Mouse (Mus musculus) kidney, postnatal 0 days (tissue): ENCODE measurements around the gene Xpo6. TPM values are rescaled to one million over a fixed set of nuclear protein-coding genes. Genes with fewer than 3 reads are reported as not detected.

ENCODE experiments used
- ATAC-seq: fragments of 200-750 bp; cut with Nextera tagmentation; replicated peaks from 2 replicates; pipeline ENCODE4 v1.8.0; 2017; ENCODE audit warnings: low read depth, moderate number of reproducible peaks, moderate TSS enrichment, moderate library complexity; ENCODE audit not compliant: low FRiP score
- DNase-seq: peaks from one replicate; pipeline ENCODE4 v3.0.0-alpha.2; 2016; ENCODE audit warnings: low spot score
- H3K27ac ChIP-seq: fragments of 300-500 bp; sonication (generic); 2 replicates; pipeline ENCODE4 v1.5.1; 2014; ENCODE audit warnings: mild to moderate bottlenecking
- H3K27me3 ChIP-seq: fragments of 300-500 bp; sonication (generic); 2 replicates; pipeline ENCODE4 v1.6.1; 2014; ENCODE audit warnings: low read length, mixed read lengths; ENCODE audit not compliant: insufficient read depth
- H3K36me3 ChIP-seq: fragments of 300-500 bp; sonication (generic); 2 replicates; pipeline ENCODE4 v1.6.1; 2014; ENCODE audit warnings: low read length, mixed read lengths; ENCODE audit not compliant: insufficient read depth
- H3K4me1 ChIP-seq: fragments of 300-500 bp; sonication (generic); replicated peaks from 2 replicates; pipeline ENCODE4 v1.6.1; 2014; ENCODE audit warnings: antibody characterized with exemption, low read length, mixed read lengths; ENCODE audit not compliant: insufficient read depth
- H3K4me2 ChIP-seq: fragments of 300-500 bp; sonication (generic); 2 replicates; pipeline ENCODE4 v1.6.1; 2014; ENCODE audit warnings: mild to moderate bottlenecking, low read length, moderate library complexity, mixed read lengths
- H3K4me3 ChIP-seq: fragments of 300-500 bp; sonication (generic); replicated peaks from 2 replicates; pipeline ENCODE4 v1.5.1; 2014; ENCODE audit warnings: low read depth, low read length
- H3K9ac ChIP-seq: fragments of 300-500 bp; sonication (generic); 2 replicates; pipeline ENCODE4 v1.6.1; 2014; ENCODE audit warnings: low read depth, low read length
- H3K9me3 ChIP-seq: fragments of 300-500 bp; sonication (generic); replicated peaks from 2 replicates; pipeline ENCODE4 v1.6.1; 2016; ENCODE audit warnings: low read length, inconsistent platforms, mixed read lengths
- CTCF ChIP-seq: IDR thresholded peaks from 2 replicates; pipeline ENCODE4 v1.5.1; 2016; ENCODE audit warnings: antibody characterized with exemption, low read depth, mild to moderate bottlenecking, moderate library complexity
- WGBS: fragments of 180-500 bp; shearing (Covaris S2); extraction: QIAGEN DNeasy Blood & Tissue Kit; methylation state at CpG from one replicate; pipeline ENCODE4 v1.1.7; 2014; 5-methylcytosine and 5-hydroxymethylcytosine counted together
- polyA plus RNA-seq: library from polyadenylated mRNA; unstranded; fragments of >200 nt; fragmentation: Nextera tagmentation; extraction: Ambion mirVana; gene quantifications from 2 replicates; pipeline ENCODE4 v1.2.1, GENCODE M21; 2015

The Xpo6 gene
- polyA plus RNA-seq, 1 experiment from 2014 or later = 31.5 TPM

- H3K27me3 ChIP-seq = no peaks in the 10 kb centered on the region
- H3K4me1 ChIP-seq = no peaks in the 10 kb centered on the region
- DNase-seq (no peak), ATAC-seq (no peak)
- H3K4me2 ChIP-seq = no peak overlapping the region
- H3K9me3 ChIP-seq = no peaks in the 10 kb centered on the region
- H3K4me3 ChIP-seq = no peak overlapping the region
- H3K9ac ChIP-seq = no peak overlapping the region
- no peaks in the 10 kb centered on the region for H3K36me3 ChIP-seq
- WGBS = 25% methylated on average over 5 of the region's 5 CpGs
- no peak overlapping the region for H3K27ac ChIP-seq
- TF ChIP-seq CTCF = no peak
These were observed 25.8 kb upstream of the Xpo6 start for GRCm38 (mm10) chr7:126226136-126226535.

GRCm38 (mm10) chr7:126222753-126223152 lies 22.5 kb upstream of the Xpo6 start:
- no peak overlapping the region for H3K27ac ChIP-seq
- ATAC-seq (no peak), DNase-seq (peak; percentile 9)
- H3K4me3 ChIP-seq = no peak overlapping the region
- H3K4me2 ChIP-seq = no peak overlapping the region
- no peak for TF ChIP-seq CTCF
- H3K27me3 ChIP-seq = no peaks in the 10 kb centered on the region
- no peak overlapping the region for H3K9ac ChIP-seq
- WGBS = 31% methylated on average over 3 of the region's 3 CpGs
- no peaks in the 10 kb centered on the region for H3K36me3 ChIP-seq
- H3K9me3 ChIP-seq = no peaks in the 10 kb centered on the region
- no peaks in the 10 kb centered on the region for H3K4me1 ChIP-seq

GRCm38 (mm10) chr7:126220611-126221010 lies 20.3 kb upstream of the Xpo6 start:
- Histone ChIP-seq H3K4me3 (no peak overlapping the region), H3K4me2 (no peak overlapping the region), H3K27me3 (no peaks in the 10 kb centered on the region), H3K36me3 (no peaks in the 10 kb centered on the region), H3K9me3 (no peaks in the 10 kb centered on the region), H3K27ac (no peak overlapping the region), H3K9ac (no peak overlapping the region), H3K4me1 (no peaks in the 10 kb centered on the region)
- no peak for DNase-seq
- no peak for ATAC-seq
- 57% methylated on average over 1 of the region's 1 CpGs for WGBS
- TF ChIP-seq CTCF = no peak

GRCm38 (mm10) chr7:126218311-126218710 lies 18.0 kb upstream of the Xpo6 start:
- ATAC-seq = no peak
- 76% methylated on average over 1 of the region's 1 CpGs for WGBS

GRCm38 (mm10) chr7:126216867-126217266 lies 16.6 kb upstream of the Xpo6 start:
- no peaks in the 10 kb centered on the region for H3K9me3 ChIP-seq
- no peak overlapping the region for H3K4me2 ChIP-seq
- no peak overlapping the region for H3K9ac ChIP-seq
- no peaks in the 10 kb centered on the region for H3K4me1 ChIP-seq
- ATAC-seq = no peak
- no peak for TF ChIP-seq CTCF
- no peak overlapping the region for H3K4me3 ChIP-seq
- 81% methylated on average over 1 of the region's 1 CpGs for WGBS
- no peaks in the 10 kb centered on the region for H3K36me3 ChIP-seq
- no peak overlapping the region for H3K27ac ChIP-seq
- no peaks in the 10 kb centered on the region for H3K27me3 ChIP-seq
- DNase-seq = no peak

More at GRCm38 (mm10) chr7:126218311-126218710, 18.0 kb upstream of the Xpo6 start:
- TF ChIP-seq CTCF = no peak
- no peak overlapping the region for H3K4me3 ChIP-seq
- no peak overlapping the region for H3K4me2 ChIP-seq
- H3K27ac ChIP-seq = no peak overlapping the region
- no peaks in the 10 kb centered on the region for H3K36me3 ChIP-seq
- no peaks in the 10 kb centered on the region for H3K9me3 ChIP-seq
- no peaks in the 10 kb centered on the region for H3K4me1 ChIP-seq
- DNase-seq = no peak
- H3K27me3 ChIP-seq = no peaks in the 10 kb centered on the region
- no peak overlapping the region for H3K9ac ChIP-seq

- no peak for DNase-seq
- Histone ChIP-seq H3K4me3 (no peak overlapping the region), H3K4me2 (no peak overlapping the region), H3K36me3 (no peaks in the 10 kb centered on the region), H3K4me1 (no peaks in the 10 kb centered on the region), H3K9ac (no peak overlapping the region), H3K9me3 (no peaks in the 10 kb centered on the region), H3K27ac (no peak overlapping the region), H3K27me3 (no peaks in the 10 kb centered on the region)
- no peak for TF ChIP-seq CTCF
- ATAC-seq = no peak
- 90% methylated on average over 5 of the region's 5 CpGs for WGBS
These were observed 10.6 kb upstream of the Xpo6 start for GRCm38 (mm10) chr7:126210856-126211255.

- Histone ChIP-seq H3K4me3 (peak overlapping the region; percentile 80), H3K36me3 (0 out of 2 replicates have a peak, but pooled peaks cover 3% of the 10 kb centered on the region), H3K9me3 (no peaks in the 10 kb centered on the region), H3K4me2 (peak overlapping the region; percentile 72), H3K27ac (no peak overlapping the region), H3K4me1 (0 out of 2 replicates have a peak, but pooled peaks cover 5% of the 10 kb centered on the region), H3K27me3 (no peaks in the 10 kb centered on the region), H3K9ac (no peak overlapping the region)
- TF ChIP-seq CTCF = no peak
- no peak for ATAC-seq
- WGBS = 93% methylated on average over 4 of the region's 4 CpGs
- DNase-seq = no peak
These were observed 670 bp upstream of the Xpo6 start for GRCm38 (mm10) chr7:126200997-126201345.
